In the genomic region with DNA sequence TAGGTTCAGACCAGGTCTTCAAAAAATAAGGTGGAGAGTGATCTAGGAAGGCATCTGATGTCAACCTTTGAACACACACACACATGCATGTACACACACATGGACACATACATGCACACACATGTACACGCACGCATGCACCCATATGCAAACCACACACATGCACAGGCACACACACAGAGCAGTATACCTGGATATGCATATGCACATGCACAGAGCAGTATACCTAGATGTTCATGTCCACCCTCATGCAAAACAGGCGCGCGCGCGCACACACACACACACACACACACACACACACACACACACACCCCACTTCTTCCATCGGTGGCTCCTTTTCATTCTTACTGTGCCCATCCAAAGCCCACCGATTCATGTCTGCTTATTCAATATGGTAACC, we compare ENCODE assay signal across 18 mouse cellular contexts. TPM values are rescaled to one million over a fixed set of nuclear protein-coding genes. Genes with fewer than 3 reads are reported as not detected.
"Had no signal": no experiment of that assay in that cellular context is flagged by ENCODE, and none has a peak within 500 bp of the region (broad histone marks: within the 10 kb centered on the region; RNA-seq: fewer than 3 reads in every experiment).

No protein-coding gene starts in this region.

- H3K4me3 ChIP-seq: limb, embryonic 10.5 days; limb, embryonic 13.5 days; liver, embryonic 12.5 days; liver, embryonic 15.5 days; lung, embryonic 15.5 days; midbrain, embryonic 12.5 days; midbrain, embryonic 15.5 days; neural tube, embryonic 12.5 days; neural tube, embryonic 15.5 days had no signal

- H3K27ac ChIP-seq: kidney, postnatal 0 days; limb, embryonic 10.5 days; limb, embryonic 13.5 days; liver, embryonic 12.5 days; liver, embryonic 15.5 days; lung, embryonic 15.5 days; midbrain, embryonic 12.5 days; midbrain, embryonic 15.5 days; neural tube, embryonic 12.5 days; neural tube, embryonic 15.5 days; stomach, postnatal 0 days had no signal

- H3K36me3 ChIP-seq: limb, embryonic 10.5 days; limb, embryonic 13.5 days; liver, embryonic 12.5 days; liver, embryonic 15.5 days; lung, embryonic 15.5 days; midbrain, embryonic 12.5 days; midbrain, embryonic 15.5 days; neural tube, embryonic 12.5 days; neural tube, embryonic 15.5 days had no signal

- H3K27me3 ChIP-seq: liver, embryonic 15.5 days had no signal

- DNase-seq: kidney, adult 18-20 months; liver; lung, adult 18-20 months; lung, postnatal 10 days; retina, postnatal 1 day; right cerebral cortex, postnatal 25 days had no signal

RNA-seq across cellular contexts. Expression of gene H2-Ob, which starts 30.8 kb away (rescaled TPM):
- polyA plus RNA-seq: kidney, embryonic 14.5 days; limb, embryonic 10.5 days; limb, embryonic 13.5 days; midbrain, embryonic 12.5 days; neural tube, embryonic 12.5 days had no signal
